Mouse (Mus musculus) myocyte (in vitro differentiated cells): ENCODE data around the gene Obscn. TPM values are rescaled to one million over a fixed set of nuclear protein-coding genes. Genes with fewer than 3 reads are reported as not detected.

ENCODE experiments used
- H3K27me3 ChIP-seq: one replicate; pipeline ENCODE4 v1.6.1; 2011; ENCODE audit not compliant: control insufficient read depth, insufficient read depth, insufficient read length
- H3K36me3 ChIP-seq: one replicate; pipeline ENCODE4 v1.6.1; 2011; ENCODE audit not compliant: control insufficient read depth, insufficient read depth
- H3K4me2 ChIP-seq: one replicate; pipeline ENCODE4 v1.6.1; 2011; ENCODE audit warnings: low read depth, control low read depth
- H3K4me3 ChIP-seq: one replicate; pipeline ENCODE4 v1.5.1; 2011; ENCODE audit warnings: mild to moderate bottlenecking, control low read depth, moderate library complexity
- H3K79me2 ChIP-seq: one replicate; pipeline ENCODE4 v1.6.1; 2011; ENCODE audit not compliant: control insufficient read depth, insufficient read depth
- H3ac ChIP-seq: one replicate; pipeline ENCODE4 v1.6.1; 2011; ENCODE audit not compliant: control insufficient read depth, insufficient read length
- CEBPB ChIP-seq: IDR thresholded peaks from 2 replicates; pipeline ENCODE4 v1.6.1; 2011; ENCODE audit warnings: mild to moderate bottlenecking, moderate library complexity; ENCODE audit not compliant: poor library complexity, insufficient read depth, severe bottlenecking
- E2F4 ChIP-seq: IDR thresholded peaks from one replicate; pipeline ENCODE4 v1.6.1; 2011; ENCODE audit warnings: mild to moderate bottlenecking, control low read depth, moderate library complexity; ENCODE audit not compliant: insufficient read depth
- MAX ChIP-seq: IDR thresholded peaks from one replicate; pipeline ENCODE4 v1.6.1; 2011; ENCODE audit warnings: low read depth, mild to moderate bottlenecking, control low read depth
- MYOD1 ChIP-seq, 3 experiments: IDR thresholded peaks; one replicate each; pipeline ENCODE4 v1.6.1; 2011; ENCODE audit warnings: control low read depth in 2 of 3, low read depth in 2 of 3, mild to moderate bottlenecking in 2 of 3, moderate library complexity in 1 of 3; ENCODE audit not compliant: insufficient read length in 2 of 3, control insufficient read depth in 1 of 3
- MYOG ChIP-seq, 3 experiments: IDR thresholded peaks; one replicate each; pipeline ENCODE4 v1.6.1; 2011; ENCODE audit warnings: control low read depth in 2 of 3, low read depth in 2 of 3, mild to moderate bottlenecking in 2 of 3; ENCODE audit not compliant: insufficient read length in 2 of 3, control insufficient read depth in 1 of 3, insufficient read depth in 1 of 3
- POLR2A ChIP-seq: IDR thresholded peaks from one replicate; pipeline ENCODE4 v1.6.1; 2011; ENCODE audit warnings: low read depth, mild to moderate bottlenecking, control low read depth, moderate library complexity; ENCODE audit not compliant: insufficient read length
- POLR2AphosphoS2 ChIP-seq: IDR thresholded peaks from one replicate; pipeline ENCODE4 v1.6.1; 2011; ENCODE audit warnings: low read depth, control low read depth; ENCODE audit not compliant: insufficient read length
- REST ChIP-seq: IDR thresholded peaks from one replicate; pipeline ENCODE4 v1.6.1; 2011; ENCODE audit warnings: mild to moderate bottlenecking, control low read depth, moderate library complexity; ENCODE audit not compliant: insufficient read depth, insufficient read length
- SRF ChIP-seq: IDR thresholded peaks from one replicate; pipeline ENCODE4 v1.6.1; 2011; ENCODE audit warnings: low read depth; ENCODE audit not compliant: control insufficient read depth, insufficient read length
- TCF12 ChIP-seq: IDR thresholded peaks from one replicate; pipeline ENCODE4 v1.6.1; 2011; ENCODE audit warnings: mild to moderate bottlenecking, control low read depth; ENCODE audit not compliant: poor library complexity, insufficient read depth, severe bottlenecking
- TCF3 ChIP-seq: IDR thresholded peaks from one replicate; pipeline ENCODE4 v1.6.1; 2011; ENCODE audit warnings: low read depth, control low read depth; ENCODE audit not compliant: insufficient read length
- USF1 ChIP-seq: IDR thresholded peaks from one replicate; pipeline ENCODE4 v1.6.1; 2011; ENCODE audit warnings: low read depth, mild to moderate bottlenecking, control low read depth, moderate library complexity
- polyA plus RNA-seq: library from polyadenylated mRNA; unstranded; fragments of >200 nt; fragmentation: generic; extraction: Trizol; gene quantifications from one replicate; pipeline ENCODE4 v1.2.1, GENCODE M21; 2012; ENCODE audit warnings: missing spikeins

The Obscn gene
- polyA plus RNA-seq, 1 experiment = 25.0 TPM

DNA sequence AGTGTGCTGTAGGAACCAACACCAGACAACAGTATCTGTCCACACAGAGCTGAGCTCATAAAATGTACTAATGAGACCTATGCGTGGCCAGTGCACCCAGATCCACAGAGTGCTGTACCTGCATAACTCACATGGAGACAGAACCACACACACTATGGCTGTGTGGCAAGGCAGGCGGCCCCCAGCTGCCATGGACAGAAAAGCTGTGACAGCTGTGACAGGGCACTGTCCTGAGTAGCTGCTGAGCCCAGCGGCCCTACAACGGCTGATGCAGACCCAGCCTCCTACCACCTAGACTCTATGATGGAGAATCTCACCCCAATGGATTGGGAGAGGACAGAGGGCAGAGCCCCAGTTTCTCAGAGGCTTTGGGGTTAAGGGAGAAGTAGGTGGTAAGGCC lies 23.4 kb upstream of the Obscn start:
- Histone ChIP-seq H3ac (no peak overlapping the region), H3K27me3 (no peaks in the 10 kb centered on the region), H3K4me3 (no peak overlapping the region), H3K36me3 (no peaks in the 10 kb centered on the region), H3K4me2 (no peak overlapping the region), H3K79me2 (no peaks in the 10 kb centered on the region)
- TF ChIP-seq E2F4 (no peak), REST (no peak), CEBPB (no peak), MAX (no peak), POLR2AphosphoS2 (no peak), POLR2A (no peak), TCF12 (peak; percentile 43), MYOD1 (IDR thresholded peaks at IDR 0.05; ENCODE audit: control insufficient read depth in 1 of 3, insufficient read length in 2 of 3, low read depth in 2 of 3) (peak; percentile 50 to 97 (median 86)), SRF (no peak), MYOG (IDR thresholded peaks at IDR 0.05; ENCODE audit: control insufficient read depth in 1 of 3, insufficient read depth in 1 of 3, insufficient read length in 2 of 3, low read depth in 2 of 3) (peak in 2 of 3 experiments; percentile 82 to 92), USF1 (no peak), TCF3 (peak; percentile 93)

DNA sequence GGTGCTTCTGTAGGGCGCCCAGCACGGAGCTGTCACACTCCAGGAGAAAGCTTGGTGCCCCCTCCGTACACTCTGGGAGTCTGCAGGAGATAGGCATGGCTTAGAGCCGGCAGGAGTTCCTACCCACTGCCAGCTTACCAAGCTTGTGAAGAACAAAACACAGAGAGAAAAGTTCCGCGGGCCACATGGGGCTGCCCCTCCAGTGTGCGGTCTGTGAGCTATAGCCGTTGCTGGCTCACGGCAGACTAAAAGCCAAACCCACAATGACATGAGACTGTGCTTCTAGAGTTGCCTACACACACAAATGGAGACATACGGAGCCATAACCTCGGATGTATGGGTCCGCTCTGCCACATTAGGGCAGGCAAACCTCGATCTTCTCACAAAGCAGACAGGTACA lies 22.9 kb upstream of the Obscn start:
- no peaks in the 10 kb centered on the region for H3K27me3 ChIP-seq
- H3ac ChIP-seq = no peak overlapping the region
- no peaks in the 10 kb centered on the region for H3K36me3 ChIP-seq
- TF ChIP-seq POLR2AphosphoS2 = no peak
- no peak for TF ChIP-seq CEBPB
- no peak for TF ChIP-seq E2F4
- no peak for TF ChIP-seq MYOD1 (IDR thresholded peaks at IDR 0.05; ENCODE audit: control insufficient read depth in 1 of 3, insufficient read length in 2 of 3, low read depth in 2 of 3)
- TF ChIP-seq POLR2A = no peak
- no peak for TF ChIP-seq TCF12
- TF ChIP-seq TCF3 = no peak
- no peak for TF ChIP-seq USF1
- no peak for TF ChIP-seq REST
- TF ChIP-seq MAX = no peak
- TF ChIP-seq SRF = no peak
- no peak for TF ChIP-seq MYOG (IDR thresholded peaks at IDR 0.05; ENCODE audit: control insufficient read depth in 1 of 3, insufficient read depth in 1 of 3, insufficient read length in 2 of 3, low read depth in 2 of 3)
- no peaks in the 10 kb centered on the region for H3K79me2 ChIP-seq
- no peak overlapping the region for H3K4me3 ChIP-seq
- no peak overlapping the region for H3K4me2 ChIP-seq

DNA sequence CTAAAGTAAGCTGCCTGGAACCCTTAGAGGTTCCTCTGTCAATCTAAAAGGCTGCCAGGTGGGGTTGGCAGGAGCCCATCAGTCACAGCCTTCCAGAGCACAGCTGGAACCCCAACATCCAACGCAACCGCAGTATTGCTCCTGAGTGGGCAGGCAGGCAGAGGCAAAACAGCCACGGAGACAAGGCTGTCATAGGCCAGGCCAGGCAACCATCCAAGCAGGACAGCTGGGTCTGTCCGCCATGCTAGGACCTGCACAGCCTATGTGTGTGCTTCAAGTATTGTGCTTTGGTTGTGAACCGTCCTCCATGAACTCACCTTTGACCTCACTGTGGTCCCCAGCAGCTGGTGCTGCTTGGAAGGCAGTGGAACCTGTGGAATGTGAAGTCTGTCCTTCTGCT lies 19.7 kb upstream of the Obscn start:
- TF ChIP-seq MYOG (IDR thresholded peaks at IDR 0.05; ENCODE audit: control insufficient read depth in 1 of 3, insufficient read depth in 1 of 3, insufficient read length in 2 of 3, low read depth in 2 of 3) (peak in 2 of 3 experiments; percentile 53 to 80), USF1 (no peak), TCF12 (no peak), TCF3 (no peak), MYOD1 (IDR thresholded peaks at IDR 0.05; ENCODE audit: control insufficient read depth in 1 of 3, insufficient read length in 2 of 3, low read depth in 2 of 3) (peak in 2 of 3 experiments; percentile 54 to 79), SRF (no peak)
- H3K36me3 ChIP-seq = no peaks in the 10 kb centered on the region
- H3K4me2 ChIP-seq = no peak overlapping the region
- no peak overlapping the region for H3K4me3 ChIP-seq
- H3ac ChIP-seq = no peak overlapping the region
- no peaks in the 10 kb centered on the region for H3K27me3 ChIP-seq
- no peaks in the 10 kb centered on the region for H3K79me2 ChIP-seq

DNA sequence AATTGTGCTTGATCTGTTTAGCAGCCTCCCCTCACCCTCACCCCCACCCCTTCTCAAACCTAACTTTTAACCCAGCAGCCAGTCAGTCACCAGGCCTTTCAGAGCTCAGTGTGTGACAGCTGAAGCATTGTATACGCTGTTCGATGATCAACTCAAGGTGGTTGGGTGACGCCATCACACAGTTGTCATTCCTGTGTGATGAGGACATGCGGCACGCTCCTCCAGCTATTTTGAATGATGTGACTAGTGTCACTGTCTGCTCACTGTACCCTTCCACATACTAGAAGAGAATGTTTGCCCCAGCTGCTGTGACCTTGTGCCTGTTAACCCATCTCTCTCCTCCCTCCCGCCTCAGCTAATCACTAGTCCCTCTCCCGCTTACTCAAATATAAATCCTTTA lies 18.0 kb upstream of the Obscn start:
- TF ChIP-seq POLR2AphosphoS2 (no peak), TCF12 (no peak), MAX (no peak), CEBPB (no peak), MYOD1 (IDR thresholded peaks at IDR 0.05; ENCODE audit: control insufficient read depth in 1 of 3, insufficient read length in 2 of 3, low read depth in 2 of 3) (peak in 2 of 3 experiments; percentile 28 to 78), MYOG (IDR thresholded peaks at IDR 0.05; ENCODE audit: control insufficient read depth in 1 of 3, insufficient read depth in 1 of 3, insufficient read length in 2 of 3, low read depth in 2 of 3) (peak in 2 of 3 experiments; percentile 24 to 77), SRF (no peak), TCF3 (peak; percentile 24), USF1 (no peak), E2F4 (no peak), POLR2A (no peak), REST (no peak)

GRCm38 (mm10) chr11:59151729-59152128 lies 15.5 kb upstream of the Obscn start:
- no peak overlapping the region for H3K4me3 ChIP-seq
- H3K27me3 ChIP-seq = peaks cover 9% of the 10 kb centered on the region
- no peak overlapping the region for H3ac ChIP-seq
- no peak overlapping the region for H3K4me2 ChIP-seq
- no peaks in the 10 kb centered on the region for H3K79me2 ChIP-seq
- no peaks in the 10 kb centered on the region for H3K36me3 ChIP-seq
- TF ChIP-seq CEBPB = no peak
- TF ChIP-seq REST = no peak
- no peak for TF ChIP-seq POLR2AphosphoS2
- TF ChIP-seq E2F4 = no peak
- no peak for TF ChIP-seq TCF3
- TF ChIP-seq USF1 = no peak
- TF ChIP-seq TCF12 = no peak
- TF ChIP-seq SRF = no peak
- no peak for TF ChIP-seq MYOG (IDR thresholded peaks at IDR 0.05; ENCODE audit: control insufficient read depth in 1 of 3, insufficient read depth in 1 of 3, insufficient read length in 2 of 3, low read depth in 2 of 3)
- TF ChIP-seq MYOD1 (IDR thresholded peaks at IDR 0.05; ENCODE audit: control insufficient read depth in 1 of 3, insufficient read length in 2 of 3, low read depth in 2 of 3) = no peak
- TF ChIP-seq MAX = no peak
- no peak for TF ChIP-seq POLR2A

More for the DNA sequence above, 18.0 kb upstream of the Obscn start:
- H3K4me3 ChIP-seq = no peak overlapping the region
- no peaks in the 10 kb centered on the region for H3K36me3 ChIP-seq
- H3ac ChIP-seq = no peak overlapping the region
- no peaks in the 10 kb centered on the region for H3K79me2 ChIP-seq
- H3K27me3 ChIP-seq = peaks cover 9% of the 10 kb centered on the region
- H3K4me2 ChIP-seq = no peak overlapping the region
